Mouse (Mus musculus) liver, embryonic 14.5 days (tissue): ENCODE measurements around the gene Dusp22. TPM values are rescaled to one million over a fixed set of nuclear protein-coding genes. Genes with fewer than 3 reads are reported as not detected.

Experiments
- ATAC-seq: fragments of 200-750 bp; cut with Nextera tagmentation; 2 replicates; pipeline ENCODE4 v1.8.0; 2017; ENCODE audit warnings: moderate number of reproducible peaks, mild to moderate bottlenecking, moderate library complexity; ENCODE audit not compliant: insufficient read depth
- DNase-seq, 3 experiments: peaks; one replicate each; pipeline ENCODE4 v3.0.0-alpha.2; 2012 to 2013; ENCODE audit warnings: low read depth in 3 of 3, low spot score in 3 of 3
- H3K27ac ChIP-seq: fragments of 300-500 bp; sonication (generic); 2 replicates; pipeline ENCODE4 v1.5.1; 2014; ENCODE audit warnings: moderate library complexity, mild to moderate bottlenecking, control low read depth, inconsistent platforms
- H3K27me3 ChIP-seq: fragments of 300-500 bp; sonication (generic); 2 replicates; pipeline ENCODE4 v1.6.1; 2014; ENCODE audit warnings: mild to moderate bottlenecking, low read length, moderate library complexity; ENCODE audit not compliant: control insufficient read depth, insufficient read depth
- H3K36me3 ChIP-seq: fragments of 300-500 bp; sonication (generic); replicated peaks from 2 replicates; pipeline ENCODE4 v1.6.1; 2014; ENCODE audit warnings: low read depth; ENCODE audit not compliant: control insufficient read depth, insufficient read depth
- H3K4me1 ChIP-seq, 2 experiments: fragments of 200-500 bp in 1 of 2; fragments of 300-500 bp in 1 of 2; sonication (generic) in 1 of 2; replicated peaks; 2 replicates each; pipeline ENCODE4 v1.6.1; 2012 to 2014; ENCODE audit warnings: antibody characterized with exemption in 1 of 2, inconsistent platforms in 1 of 2, low read length in 1 of 2; ENCODE audit not compliant: control insufficient read depth in 2 of 2, insufficient read depth in 2 of 2
- H3K4me2 ChIP-seq: fragments of 300-500 bp; sonication (generic); 2 replicates; pipeline ENCODE4 v1.6.1; 2014; ENCODE audit warnings: low read depth, mild to moderate bottlenecking, control low read depth, moderate library complexity
- H3K4me3 ChIP-seq, 2 experiments: fragments of 200-500 bp in 1 of 2; fragments of 300-500 bp in 1 of 2; sonication (generic) in 1 of 2; 2 replicates each; pipeline ENCODE4 v1.5.1; 2012 to 2014; ENCODE audit warnings: low read depth in 2 of 2, low read length in 2 of 2, mild to moderate bottlenecking in 2 of 2, control low read depth in 1 of 2, inconsistent platforms in 1 of 2, moderate library complexity in 1 of 2; ENCODE audit not compliant: insufficient read depth in 1 of 2
- H3K9ac ChIP-seq: fragments of 300-500 bp; sonication (generic); replicated peaks from 2 replicates; pipeline ENCODE4 v1.6.1; 2014; ENCODE audit warnings: mild to moderate bottlenecking, control low read depth, moderate library complexity
- H3K9me3 ChIP-seq: fragments of 300-500 bp; sonication (generic); 2 replicates; pipeline ENCODE4 v1.6.1; 2016; ENCODE audit warnings: low read length, mixed read lengths; ENCODE audit not compliant: control insufficient read depth
- CTCF ChIP-seq: IDR thresholded peaks from 2 replicates; pipeline ENCODE4 v1.5.1; 2016; ENCODE audit warnings: antibody characterized with exemption, low read depth, control low read depth
- EP300 ChIP-seq: IDR thresholded peaks from 2 replicates; pipeline ENCODE4 v1.6.1; 2016; ENCODE audit warnings: antibody characterized with exemption, low read depth
- WGBS: fragments of 180-500 bp; shearing (Covaris S2); extraction: QIAGEN DNeasy Blood & Tissue Kit; methylation state at CpG from one replicate; pipeline ENCODE4 v1.1.7; 2014; ENCODE audit not compliant: insufficient replicate concordance; 5-methylcytosine and 5-hydroxymethylcytosine counted together
- polyA plus RNA-seq, 2 experiments: library from polyadenylated mRNA; depleted of rRNA in 1 of 2; stranded (reverse) in 1 of 2; unstranded in 1 of 2; fragments of >200 nt; fragmentation: Nextera tagmentation in 1 of 2; extraction: Ambion mirVana in 1 of 2; gene quantifications; 2 replicates each; pipeline versions ENCODE4 v1.2.1 to v1.2.3; 2012 to 2014

Gene Dusp22
- polyA plus RNA-seq, 2 experiments, result 3.8 to 6.1 TPM

DNA sequence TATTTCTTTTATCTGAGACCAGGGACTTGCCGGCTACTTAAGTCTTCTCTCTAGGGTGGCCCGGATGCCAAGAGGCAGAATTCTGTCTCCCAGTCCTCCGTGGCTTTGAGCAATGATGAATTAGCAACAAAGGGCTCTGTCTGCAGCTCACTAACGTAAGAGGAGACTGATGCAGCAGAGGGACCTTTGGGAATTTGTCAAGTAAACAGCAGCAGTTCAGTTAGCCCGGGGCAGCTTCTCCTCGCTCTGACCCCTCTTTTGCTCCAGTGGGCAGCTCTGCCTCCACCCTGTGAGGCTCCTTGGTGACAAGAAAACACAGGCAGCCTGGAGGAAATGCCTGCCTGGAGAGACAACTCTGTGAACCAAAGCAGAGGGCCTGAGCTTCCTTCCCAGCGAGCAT lies 62.8 kb downstream of the Dusp22 start:
- no peak for DNase-seq
- no peak overlapping the region for H3K4me3 ChIP-seq
- H3K9ac ChIP-seq, result no peak overlapping the region
- no peak overlapping the region for H3K4me2 ChIP-seq
- H3K27ac ChIP-seq, result no peak overlapping the region
- 45% methylated on average over 7 of the region's 7 CpGs for WGBS
- no peak for ATAC-seq
- TF ChIP-seq EP300 (no peak), CTCF (no peak)
- no peaks in the 10 kb centered on the region for H3K27me3 ChIP-seq
- no peaks in the 10 kb centered on the region for H3K9me3 ChIP-seq
- no peaks in the 10 kb centered on the region for H3K36me3 ChIP-seq
- H3K4me1 ChIP-seq, result peaks cover 0 to 5% of the 10 kb centered on the region in 2 experiments; a peak in 1 of 4 replicates

DNA sequence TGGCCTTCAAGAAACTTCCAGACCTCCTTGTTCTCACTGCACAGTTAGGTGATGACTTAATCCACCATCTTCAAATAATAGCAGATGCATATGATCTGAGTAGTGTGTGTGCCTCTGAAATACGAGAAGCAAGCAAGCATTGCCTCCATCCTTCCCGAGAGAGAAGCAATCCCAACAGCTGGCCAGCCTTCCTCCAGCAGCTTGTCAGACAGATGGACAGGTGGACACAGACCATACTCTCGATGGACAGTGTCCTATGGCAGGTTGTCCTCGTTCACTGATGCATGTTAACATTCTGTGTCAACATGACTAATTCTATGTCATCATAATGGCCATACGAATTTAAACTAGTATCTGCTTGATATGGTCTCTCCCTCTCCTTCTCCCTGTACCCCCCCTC lies 63.5 kb downstream of the Dusp22 start:
- no peak for ATAC-seq
- no peak overlapping the region for H3K4me3 ChIP-seq

DNA sequence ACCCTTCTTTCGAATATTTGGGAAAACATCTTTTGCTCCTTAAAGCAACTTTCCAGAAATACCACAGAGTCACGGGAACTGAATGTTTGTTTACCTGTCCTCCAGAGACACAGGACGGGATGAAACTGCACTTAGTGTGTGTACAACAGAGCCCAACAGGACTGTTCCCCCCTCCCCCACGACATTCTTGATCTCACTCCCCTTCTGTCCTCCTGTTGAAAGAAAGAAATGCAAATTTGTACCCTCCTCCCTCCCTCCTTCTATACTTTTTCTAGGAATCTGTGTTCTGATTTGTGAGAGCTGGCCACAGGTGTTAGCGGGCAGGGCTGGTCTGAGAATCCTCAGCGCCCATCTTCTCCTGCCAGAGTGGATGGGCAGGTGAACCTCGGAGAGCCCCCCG lies 64.1 kb downstream of the Dusp22 start:
- no peak overlapping the region for H3K27ac ChIP-seq
- ATAC-seq (no peak), DNase-seq (no peak)
- WGBS, result 52% methylated on average over 8 of the region's 8 CpGs
- TF ChIP-seq CTCF (no peak), EP300 (no peak)
- no peak overlapping the region for H3K4me3 ChIP-seq
- H3K9me3 ChIP-seq, result no peaks in the 10 kb centered on the region
- H3K9ac ChIP-seq, result no peak overlapping the region
- H3K36me3 ChIP-seq, result no peaks in the 10 kb centered on the region
- H3K27me3 ChIP-seq, result no peaks in the 10 kb centered on the region
- peaks cover 0 to 4% of the 10 kb centered on the region in 2 experiments; a peak in 1 of 4 replicates for H3K4me1 ChIP-seq
- no peak overlapping the region for H3K4me2 ChIP-seq

More for the DNA sequence above, 63.5 kb downstream of the Dusp22 start:
- H3K4me1 ChIP-seq, result peaks cover 0 to 5% of the 10 kb centered on the region in 2 experiments; a peak in 1 of 4 replicates
- no peak overlapping the region for H3K27ac ChIP-seq
- H3K9ac ChIP-seq, result no peak overlapping the region
- TF ChIP-seq CTCF (no peak), EP300 (no peak)
- no peak overlapping the region for H3K4me2 ChIP-seq
- no peaks in the 10 kb centered on the region for H3K9me3 ChIP-seq
- DNase-seq, result no peak
- no peaks in the 10 kb centered on the region for H3K27me3 ChIP-seq
- 46% methylated on average over 5 of the region's 5 CpGs for WGBS
- no peaks in the 10 kb centered on the region for H3K36me3 ChIP-seq

DNA sequence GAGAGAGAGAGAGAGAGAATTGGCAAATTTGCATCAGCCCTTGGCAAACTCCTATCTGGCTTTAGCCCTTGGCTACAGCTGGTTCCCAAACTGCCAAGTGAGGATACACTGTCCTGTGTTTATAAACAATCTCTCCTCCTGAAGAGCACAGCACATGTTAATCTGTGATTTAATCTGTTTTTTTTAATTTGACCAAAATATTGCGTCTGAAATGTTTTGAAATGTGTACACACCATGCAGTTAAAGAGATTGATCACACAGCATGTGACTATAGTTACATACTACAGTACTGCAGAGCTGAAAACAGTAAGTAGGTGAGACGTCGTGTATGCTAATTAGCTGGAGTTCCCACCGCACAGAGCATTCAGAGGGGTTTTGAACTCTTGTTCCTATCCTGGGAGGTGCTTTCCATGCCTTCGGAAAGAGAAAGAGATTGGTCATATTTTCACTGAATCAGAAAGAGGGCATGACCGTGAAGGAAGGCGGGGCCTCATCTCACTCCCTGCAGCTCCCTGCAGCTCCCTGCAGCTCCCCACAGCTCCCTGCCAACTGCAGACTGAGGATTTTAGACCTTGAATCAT lies 65.0 kb downstream of the Dusp22 start:
- no peak overlapping the region for H3K9ac ChIP-seq
- no peak overlapping the region for H3K4me2 ChIP-seq
- no peaks in the 10 kb centered on the region for H3K36me3 ChIP-seq
- no peaks in the 10 kb centered on the region for H3K27me3 ChIP-seq
- TF ChIP-seq EP300, result no peak
- TF ChIP-seq CTCF, result no peak
- DNase-seq, result no peak
- no peaks in the 10 kb centered on the region for H3K9me3 ChIP-seq
- no peaks in the 10 kb centered on the region for H3K4me1 ChIP-seq
- no peak for ATAC-seq
- H3K4me3 ChIP-seq, result no peak overlapping the region
- WGBS, result 33% methylated on average over 7 of the region's 7 CpGs
- H3K27ac ChIP-seq, result no peak overlapping the region

DNA sequence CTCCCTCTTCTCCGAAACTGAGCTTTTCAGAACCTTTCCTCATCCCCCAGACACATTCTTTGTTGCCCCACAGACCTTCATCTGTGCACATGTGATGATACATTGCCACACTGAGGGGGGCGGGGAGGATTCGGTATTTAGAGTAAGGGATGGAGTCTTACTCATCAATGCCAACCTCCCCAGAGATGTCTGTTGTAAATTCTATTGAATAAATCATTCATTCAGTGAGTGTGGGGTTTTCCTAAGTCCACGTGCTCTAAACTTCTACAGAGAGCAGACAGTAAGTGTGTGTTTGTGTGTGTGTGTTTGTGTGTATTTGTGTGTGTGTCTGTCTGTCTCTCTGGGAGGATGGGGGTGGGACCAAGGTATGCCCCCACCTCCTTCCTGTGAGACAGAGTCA lies 67.1 kb downstream of the Dusp22 start:
- no peak for TF ChIP-seq EP300
- no peak for TF ChIP-seq CTCF
- Histone ChIP-seq H3K4me3 (no peak overlapping the region), H3K27ac (no peak overlapping the region), H3K9ac (no peak overlapping the region), H3K4me2 (no peak overlapping the region), H3K9me3 (no peaks in the 10 kb centered on the region), H3K36me3 (no peaks in the 10 kb centered on the region), H3K4me1 (no peaks in the 10 kb centered on the region), H3K27me3 (no peaks in the 10 kb centered on the region)
- DNase-seq (no peak), ATAC-seq (no peak)
- WGBS, result 56% methylated on average over 4 of the region's 4 CpGs
